In genomic region chr17:86802351-86802985, GRCm38 (mm10) we compare ENCODE assay signal across 8 mouse cellular contexts. TPM values are rescaled to one million over a fixed set of nuclear protein-coding genes. Genes with fewer than 3 reads are reported as not detected.
DNase-seq lines count a peak whose midpoint lies in the region; ATAC-seq and TF ChIP-seq lines count a peak whose summit lies in the region.

No protein-coding gene starts in this region.

- peak; percentile 46; the same call in 1 of the 2 replicates for ATAC-seq in heart, embryonic 16.5 days (replicated peaks; ENCODE audit: extremely low read depth, insufficient read depth, low FRiP score)
- ATAC-seq in lung, embryonic 14.5 days (ENCODE audit: insufficient read depth), result 0 out of 2 replicates have a peak, but pooled peaks have one; percentile 25

- DNase-seq in gastrocnemius, adult 2 months, result peak; percentile 76
- DNase-seq in gastrocnemius, postnatal 10 days, result no peak
- DNase-seq in adrenal gland, postnatal 14 days, result peak; percentile 67
- DNase-seq in lung, embryonic 14.5 days, result peak; percentile 46
- DNase-seq in thymus, postnatal 4 days, result peak; percentile 55
- no peak for DNase-seq in layer of hippocampus, adult 9-10 months (ENCODE audit: low spot score)
- no peak for DNase-seq in embryo, embryonic 10.5 days (ENCODE audit: low spot score)

- H3K27me3 ChIP-seq in heart, embryonic 16.5 days (ENCODE audit: control insufficient read depth, insufficient read depth, low read length), result no peaks in the 10 kb centered on the region
- no peaks in the 10 kb centered on the region for H3K27me3 ChIP-seq in lung, embryonic 14.5 days (ENCODE audit: insufficient read depth, low read length)

- H3K4me3 ChIP-seq in gastrocnemius, adult 2 months, result peak overlapping the region; percentile 50
- H3K4me3 ChIP-seq in heart, embryonic 16.5 days (ENCODE audit: low read length), result no peak overlapping the region
- H3K4me3 ChIP-seq in lung, embryonic 14.5 days (ENCODE audit: low read depth, low read length), result no peak overlapping the region

- 44% methylated on average over 9 of the region's 9 CpGs for WGBS in heart, embryonic 16.5 days
- 47% methylated on average over 9 of the region's 9 CpGs for WGBS in lung, embryonic 14.5 days

- H3K4me2 ChIP-seq in heart, embryonic 16.5 days (ENCODE audit: low read depth, low read length), result 0 out of 2 replicates have a peak overlapping the region, but pooled peaks have one; percentile 0
- no peak overlapping the region for H3K4me2 ChIP-seq in lung, embryonic 14.5 days

- no peaks in the 10 kb centered on the region for H3K36me3 ChIP-seq in heart, embryonic 16.5 days (ENCODE audit: control insufficient read depth, insufficient read depth)
- no peaks in the 10 kb centered on the region for H3K36me3 ChIP-seq in lung, embryonic 14.5 days (ENCODE audit: insufficient read depth)

- no peaks in the 10 kb centered on the region for H3K9me3 ChIP-seq in heart, embryonic 16.5 days (replicated peaks; ENCODE audit: control insufficient read depth, low read length)
- H3K9me3 ChIP-seq in lung, embryonic 14.5 days (ENCODE audit: low read depth, low read length), result no peaks in the 10 kb centered on the region

- TF ChIP-seq CTCF in gastrocnemius, adult 2 months (IDR thresholded peaks at IDR 0.05), result peak; percentile 80
- TF ChIP-seq CTCF in lung, embryonic 14.5 days (IDR thresholded peaks at IDR 0.05; ENCODE audit: low read depth), result peak; percentile 54

- intact Hi-C loops in gastrocnemius, adult 2 months (cut with DNase I), result loop anchor here (2.0 kb wide), 2 partner anchors 50 to 266 kb away; partner anchors contain the start of gene Epas1

- H3K4me1 ChIP-seq in heart, embryonic 16.5 days (ENCODE audit: control insufficient read depth, insufficient read depth, low read length), result peaks cover 34% of the 10 kb centered on the region
- peaks cover 7% of the 10 kb centered on the region; the same call in 1 of the 2 replicates for H3K4me1 ChIP-seq in lung, embryonic 14.5 days (ENCODE audit: insufficient read depth)

- peak overlapping the region; percentile 89 for H3K27ac ChIP-seq in gastrocnemius, adult 2 months
- peak overlapping the region; percentile 74 for H3K27ac ChIP-seq in heart, embryonic 16.5 days (ENCODE audit: low read length)
- peak overlapping the region; percentile 56 for H3K27ac ChIP-seq in lung, embryonic 14.5 days (ENCODE audit: low read depth)

- H3K9ac ChIP-seq in heart, embryonic 16.5 days (ENCODE audit: low read length), result no peak overlapping the region
- no peak overlapping the region for H3K9ac ChIP-seq in lung, embryonic 14.5 days

RNA-seq across cellular contexts. Expression of gene Epas1, which starts 49.0 kb away (rescaled TPM):
- 100 to 1,000 TPM in 1 of 2 experiments, 10 to 100 TPM in 1; 96.6 to 127 TPM for total RNA-seq in gastrocnemius, adult 2 months (2021)
- 10 to 100 TPM; 76.9 to 88.9 TPM for total RNA-seq in gastrocnemius, postnatal 10 days (2021)
- total RNA-seq in adrenal gland, postnatal 14 days (2021), result 226 TPM in 2 replicates
- 7.9 and 8.2 TPM in 2 replicates for polyA plus RNA-seq in heart, embryonic 16.5 days (2015; fragmentation: Nextera tagmentation; extraction: Ambion mirVana)
- polyA plus RNA-seq in lung, embryonic 14.5 days (2014; fragmentation: Nextera tagmentation; extraction: Ambion mirVana), result 13.2 and 15.7 TPM in 2 replicates

Comparison
In these comparisons a context has a peak if more than half of its experiments do, and no peak if none do; other contexts are left out.
1. DNase-seq: peak in gastrocnemius, adult 2 months (single experiment), adrenal gland, postnatal 14 days (single experiment), lung, embryonic 14.5 days (single experiment) and thymus, postnatal 4 days (single experiment); none in gastrocnemius, postnatal 10 days (single experiment), layer of hippocampus, adult 9-10 months (single experiment) and embryo, embryonic 10.5 days (single experiment).
2. Peak in every context shown above with its lines, with median percentiles within 50 percentile points of each other: H3K27ac ChIP-seq.